Mouse (Mus musculus) left cerebral cortex, postnatal 4 days (tissue): ENCODE measurements at regions not wholly inside any gene's neighbourhood (a gene's known extent, or its start where the extent isn't known, plus 50 kb on each side); places are given as distances from the start of the nearest gene placed in this dataset.

Experiments
- DNase-seq: peaks from one replicate; pipeline ENCODE4 v3.0.0-alpha.2; 2022
- intact Hi-C: fragments of 180-260 bp; cut with DNase I; formaldehyde crosslinking; loops from one replicate; pipeline ENCODE4 v1.15.1; 2025

GRCm38 (mm10) chr4:12461701-12462100, 289.9 kb upstream of the Fam92a start:
- intact Hi-C loops = no loop called here
- DNase-seq = no peak

DNA sequence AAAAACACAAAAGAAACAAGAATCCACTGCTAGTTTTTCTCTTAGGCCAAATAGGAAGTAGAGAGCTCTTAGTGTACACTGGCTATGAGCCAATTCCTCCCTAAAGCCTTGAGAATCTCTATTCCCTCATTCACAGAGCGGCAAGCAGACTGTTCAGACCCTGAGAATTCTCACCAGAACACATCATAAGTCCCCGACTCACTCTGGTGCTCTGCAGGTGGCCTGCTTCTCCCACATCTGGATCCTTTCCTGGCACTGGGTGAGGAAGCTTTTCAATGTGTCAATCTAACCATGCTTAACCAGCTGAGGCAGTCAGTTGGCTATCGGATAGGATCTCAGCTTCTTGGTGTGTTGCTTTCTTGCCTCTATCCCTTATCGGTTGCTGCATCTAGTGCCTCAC, 289.4 kb upstream of the Fam92a start:
- intact Hi-C loops = no loop called here
- no peak for DNase-seq

- intact Hi-C loops = no loop called here
- no peak for DNase-seq
Measured at GRCm38 (mm10) chr4:12457978-12458597, 286.3 kb upstream of the Fam92a start.

GRCm38 (mm10) chr4:12452086-12452485, 280.3 kb upstream of the Fam92a start:
- no peak for DNase-seq
- intact Hi-C loops = no loop called here

DNA sequence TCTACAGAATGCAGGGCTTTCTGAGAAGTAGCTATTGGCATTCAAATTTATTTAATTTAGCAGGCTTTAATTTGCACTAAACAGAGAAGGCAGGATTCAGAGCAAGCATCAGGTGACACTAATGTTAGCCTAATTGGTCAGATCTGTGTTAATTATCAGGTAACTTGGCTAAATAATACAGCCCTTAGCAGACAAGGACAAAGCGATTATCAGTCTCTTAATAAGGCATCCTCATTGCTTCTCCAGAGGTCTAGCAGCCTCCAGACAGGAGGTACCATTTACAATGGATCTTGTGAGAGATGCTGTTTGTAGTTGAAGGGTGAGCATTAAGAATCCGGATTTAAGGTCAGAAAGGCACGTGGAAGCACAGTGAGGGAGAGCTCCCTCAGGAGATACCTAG, 253.7 kb upstream of the Fam92a start:
- intact Hi-C loops = no loop called here
- DNase-seq = no peak

GRCm38 (mm10) chr4:12421628-12422319, 250.0 kb upstream of the Fam92a start:
- DNase-seq = peak; percentile 21
- intact Hi-C loops = no loop called here

- DNase-seq = no peak
- intact Hi-C loops = no loop called here
Measured at GRCm38 (mm10) chr4:12418086-12418485, 246.3 kb upstream of the Fam92a start.

DNA sequence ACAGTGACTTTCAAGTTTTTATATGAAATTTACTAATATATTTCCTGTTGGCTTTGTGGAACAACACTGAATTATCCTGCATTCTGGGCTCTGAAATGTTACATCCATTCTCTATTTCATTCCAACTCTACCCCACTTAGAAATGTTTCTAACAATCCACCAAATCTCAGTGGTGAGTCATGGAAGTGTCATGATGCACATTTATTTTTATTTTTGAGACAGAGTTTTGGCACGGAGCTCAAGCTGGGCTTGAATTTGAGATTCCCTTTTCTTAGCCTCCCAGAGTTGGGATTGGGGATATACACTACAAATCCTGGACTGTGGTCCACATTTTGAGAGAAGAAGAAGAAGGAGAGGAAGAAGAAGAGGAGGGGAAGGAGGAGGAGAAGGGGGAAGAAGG, 223.5 kb upstream of the Fam92a start:
- DNase-seq = no peak
- intact Hi-C loops = no loop called here

DNA sequence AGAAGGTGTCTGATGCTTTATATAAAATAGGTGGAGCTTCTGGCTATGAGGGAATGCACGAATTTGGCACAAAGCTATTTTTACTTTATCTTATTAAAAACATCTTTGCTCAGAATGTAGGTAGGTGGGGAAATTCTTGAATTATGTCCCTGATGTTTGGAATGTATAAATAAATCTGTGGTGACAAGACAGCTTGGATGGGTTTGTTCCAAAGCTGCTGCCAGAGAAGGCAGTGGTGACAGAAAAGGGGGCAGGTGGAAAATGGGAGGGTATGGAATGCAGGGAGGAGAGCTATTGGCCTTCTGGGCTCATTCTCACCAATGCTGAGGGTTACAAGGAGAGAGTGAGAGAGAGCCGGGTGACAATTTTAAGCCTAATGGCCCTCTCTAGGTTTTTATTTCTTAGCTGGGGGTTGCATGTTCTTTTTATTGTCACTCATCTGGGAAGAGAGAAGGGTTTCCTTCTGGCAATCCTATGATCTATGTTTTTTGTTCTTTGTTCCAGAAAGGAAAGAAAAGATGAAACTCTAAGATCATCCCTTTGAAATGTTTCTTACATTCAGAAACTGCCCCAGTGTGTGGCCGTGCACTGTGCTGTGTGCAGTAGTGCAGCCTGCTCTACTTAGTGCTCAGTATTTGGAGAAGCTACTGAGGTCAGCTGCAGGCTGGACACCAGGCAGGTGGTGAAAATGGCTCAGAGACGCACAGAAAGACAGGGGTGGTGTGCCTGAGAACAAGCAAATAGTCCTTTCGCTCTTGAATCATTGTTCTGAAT, 205.2 kb upstream of the Fam92a start:
- DNase-seq = no peak
- intact Hi-C loops = no loop called here

- no peak for DNase-seq
- intact Hi-C loops = no loop called here
Measured at GRCm38 (mm10) chr4:12369551-12369950, 197.7 kb upstream of the Fam92a start.

GRCm38 (mm10) chr4:12356992-12357634, 185.3 kb upstream of the Fam92a start:
- intact Hi-C loops = no loop called here
- DNase-seq = no peak

DNA sequence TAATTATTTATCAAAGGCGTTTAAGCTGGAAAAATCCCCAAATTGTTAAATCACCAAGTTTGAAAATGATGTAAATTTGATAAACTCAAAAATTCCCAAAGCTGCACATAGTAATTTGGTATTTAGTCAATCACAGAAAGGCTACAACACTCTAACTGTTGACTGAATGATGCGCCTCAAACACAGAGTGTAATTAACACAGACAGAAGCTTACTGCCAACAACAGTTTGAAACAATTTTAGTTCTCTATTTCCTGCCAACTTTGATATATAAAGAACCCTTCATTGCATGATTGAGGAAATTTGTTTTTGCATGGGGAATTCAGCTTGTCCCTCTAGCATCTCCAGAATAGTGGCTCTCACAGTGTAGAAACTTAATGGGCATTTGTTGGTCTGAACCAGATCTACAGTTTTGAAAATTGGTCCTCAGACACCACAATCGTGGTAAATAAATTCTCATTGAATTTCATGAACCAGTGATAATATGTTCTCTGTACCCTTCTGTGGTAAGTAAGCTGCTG, 181.6 kb upstream of the Fam92a start:
- intact Hi-C loops = no loop called here
- no peak for DNase-seq

DNA sequence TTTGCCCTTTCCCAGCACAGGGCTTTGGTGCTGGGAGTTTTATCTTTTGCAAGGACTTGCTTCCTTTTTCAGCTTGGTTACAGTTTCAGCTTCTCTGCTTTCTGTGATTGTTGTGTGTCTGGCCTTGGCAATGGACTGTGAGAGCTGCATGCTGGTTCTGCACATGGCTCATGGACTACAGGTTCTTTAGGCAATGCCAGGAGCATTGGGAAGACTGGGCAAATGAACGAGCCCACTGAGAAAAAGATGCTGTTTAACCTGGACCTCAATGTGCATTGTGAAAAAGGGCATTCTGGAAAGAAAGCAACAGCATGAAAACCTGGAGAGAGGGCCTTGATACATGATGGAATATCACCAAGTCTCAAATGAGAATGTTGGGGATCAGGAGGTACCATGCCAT, 167.4 kb upstream of the Fam92a start:
- intact Hi-C loops = no loop called here
- no peak for DNase-seq

DNA sequence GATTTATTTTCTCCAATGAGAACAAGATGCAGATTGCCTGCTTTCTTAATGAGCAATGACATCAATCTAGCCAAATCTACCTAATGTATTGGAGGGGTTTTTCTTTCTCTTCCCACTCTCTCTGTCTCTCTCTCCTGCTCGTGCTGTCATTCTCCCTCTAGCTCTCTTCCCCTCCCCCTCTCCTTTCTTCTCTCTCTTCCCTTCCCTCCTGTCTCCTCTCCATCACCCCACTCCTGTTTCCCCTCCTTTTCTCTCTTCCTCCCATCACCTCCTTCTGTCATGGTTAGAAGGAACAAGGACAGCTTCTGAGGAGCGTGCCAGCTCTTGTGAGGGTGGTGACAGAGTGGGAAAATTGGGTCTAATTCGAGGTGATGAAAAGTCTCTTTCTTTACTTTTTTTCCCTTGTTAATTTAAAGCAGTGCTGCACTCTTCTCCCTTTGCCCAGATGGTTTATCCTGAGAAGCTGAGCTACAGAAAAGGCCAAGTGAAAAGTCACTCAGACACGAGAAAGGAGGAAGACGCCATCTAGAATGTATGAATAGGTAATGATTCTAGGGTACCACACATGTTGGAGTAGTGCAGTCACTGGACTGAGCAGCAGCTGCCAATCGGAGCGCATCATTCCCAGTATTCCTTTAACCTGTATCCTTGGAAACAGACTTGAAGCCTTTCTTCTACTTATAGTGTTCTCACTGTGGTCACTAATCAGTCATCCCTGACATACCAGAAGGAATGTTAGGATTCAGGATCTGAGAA, 163.2 kb upstream of the Fam92a start:
- intact Hi-C loops = no loop called here
- no peak for DNase-seq

DNA sequence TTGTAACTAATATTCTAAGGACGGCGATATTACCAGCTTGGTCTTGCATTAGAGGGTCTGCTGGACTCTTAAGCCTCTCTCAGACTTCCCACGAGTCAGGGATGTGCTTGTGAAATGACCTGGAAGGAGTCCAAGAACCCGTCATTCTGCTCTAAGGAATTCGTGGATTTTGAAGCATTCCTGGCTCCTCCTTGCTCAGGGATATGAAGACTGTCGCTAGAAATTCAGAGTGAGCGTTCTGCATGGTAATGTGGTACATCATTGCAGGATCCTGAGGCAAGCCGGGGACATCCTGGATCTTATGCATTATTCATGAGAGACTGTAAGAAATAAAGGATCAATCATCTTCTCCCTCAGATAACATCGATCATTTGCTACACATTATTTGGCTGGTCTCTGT, 162.6 kb upstream of the Fam92a start:
- intact Hi-C loops = no loop called here
- no peak for DNase-seq

GRCm38 (mm10) chr4:12316024-12316423, 144.2 kb upstream of the Fam92a start:
- no peak for DNase-seq
- intact Hi-C loops = no loop called here

DNA sequence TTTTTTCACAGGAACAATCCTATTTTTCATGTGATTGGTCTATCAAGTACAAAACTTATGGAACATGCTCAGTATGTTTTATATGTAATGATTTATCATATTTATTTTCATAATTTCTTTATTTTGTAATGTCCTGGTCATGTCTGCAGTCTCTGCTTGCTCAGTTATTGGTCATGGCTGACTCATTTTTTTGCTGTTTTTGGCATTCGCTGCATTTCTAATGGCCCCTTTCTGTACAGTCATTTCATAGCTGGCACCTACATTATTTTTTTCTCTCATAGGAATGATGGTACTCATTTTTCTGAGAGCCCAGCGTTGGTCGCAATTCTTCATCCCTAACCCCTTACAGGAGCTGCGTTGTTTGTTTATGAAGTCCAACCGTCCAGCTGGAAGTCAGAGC, 136.5 kb upstream of the Fam92a start:
- no peak for DNase-seq
- intact Hi-C loops = no loop called here

- peak; percentile 16 for DNase-seq
- intact Hi-C loops = no loop called here
Measured at GRCm38 (mm10) chr4:12306618-12307565, 135.1 kb upstream of the Fam92a start.

GRCm38 (mm10) chr4:12287079-12287686, 115.4 kb upstream of the Fam92a start:
- no peak for DNase-seq
- intact Hi-C loops = no loop called here
